ENCODE assay signal across 14 mouse cellular contexts in genomic region chr5:43824580-43824979, GRCm38 (mm10). TPM values are rescaled to one million over a fixed set of nuclear protein-coding genes. Genes with fewer than 3 reads are reported as not detected.
DNase-seq lines count a peak whose midpoint lies in the region; ATAC-seq and TF ChIP-seq lines count a peak whose summit lies in the region.
"Had no signal": no experiment of that assay in that cellular context is flagged by ENCODE, and none has a peak within 500 bp of the region (broad histone marks: within the 10 kb centered on the region; RNA-seq: fewer than 3 reads in every experiment).

No protein-coding gene starts in this region.

- intact Hi-C loops in left cerebral cortex, adult 2 months (cut with DNase I), result loop anchor here (10.0 kb wide), 1 partner anchor 150 kb away; no protein-coding TSS in a partner anchor

- ATAC-seq in megakaryocyte, adult 5-6 weeks (ENCODE audit: poor library complexity, severe bottlenecking), result peak; percentile 77

- TF ChIP-seq CTCF in lung, adult 2 months (IDR thresholded peaks at IDR 0.05; ENCODE audit: insufficient read depth, low read length), result no peak
- no peak for TF ChIP-seq CTCF in left cerebral cortex, adult 2 months (IDR thresholded peaks at IDR 0.05)

- peak; percentile 13 for DNase-seq in lung, postnatal 10 days
- DNase-seq in lung, adult 2 months, result no peak
- DNase-seq in spleen, postnatal 36 days (ENCODE audit: low spot score in 2 of 2), result peak; percentile 88 to 89
- no peak for DNase-seq in left cerebral cortex, adult 2 months (ENCODE audit: extremely low spot score in 1 of 2, low spot score in 2 of 2)
- no peak for DNase-seq in gastrocnemius, adult 18-20 months (ENCODE audit: low spot score)
- DNase-seq in kidney, adult 9 months, result no peak
- DNase-seq: gastrocnemius, postnatal 10 days; right cerebral cortex, adult 18-20 months had no signal

- no peak overlapping the region for H3K4me3 ChIP-seq in lung, adult 2 months (replicated peaks; ENCODE audit: extremely low read depth, low read depth, low read length)
- H3K4me3 ChIP-seq in left cerebral cortex, adult 2 months, result no peak overlapping the region
- H3K4me3 ChIP-seq: liver, embryonic 15.5 days; myocyte had no signal

- H3K27ac ChIP-seq in left cerebral cortex, adult 2 months, result no peak overlapping the region
- H3K27ac ChIP-seq: liver, embryonic 15.5 days had no signal

- H3K4me1 ChIP-seq in lung, adult 2 months (ENCODE audit: control insufficient read depth, insufficient read depth, low read length), result peaks cover 8% of the 10 kb centered on the region
- H3K4me1 ChIP-seq: liver, embryonic 15.5 days had no signal

- no peak for TF ChIP-seq POLR2A in lung, adult 2 months (IDR thresholded peaks at IDR 0.05; ENCODE audit: borderline replicate concordance, extremely low read depth, low read depth, low read length)

- WGBS in lung, adult 2 months, result 79% methylated on average over 3 of the region's 3 CpGs

RNA-seq across cellular contexts. Expression of gene Fbxl5, which starts 3.1 kb away (rescaled TPM):
- 20.3 and 31.4 TPM in 2 replicates for polyA plus RNA-seq in lung, adult 2 months (2012; rRNA removed)
- total RNA-seq in megakaryocyte, adult 5-6 weeks (2015), result 81.7 and 82.1 TPM in 2 replicates
- 93.8 and 106 TPM in 2 replicates for total RNA-seq in megakaryocyte, adult 5-6 weeks (2017)
- 10 to 100 TPM; 85.3 to 92.2 TPM for total RNA-seq in left cerebral cortex, adult 2 months (2021)
- 10 to 100 TPM; 31.5 to 38.6 TPM for total RNA-seq in gastrocnemius, adult 18-20 months (2021)

RNA-seq across cellular contexts. Expression of gene Bst1, which starts 5.9 kb away (rescaled TPM):
- 8.4 and 8.8 TPM in 2 replicates for polyA plus RNA-seq in lung, adult 2 months (2012; rRNA removed)
- 29.8 and 31.3 TPM in 2 replicates for total RNA-seq in megakaryocyte, adult 5-6 weeks (2015)
- 25.1 and 32.3 TPM in 2 replicates for total RNA-seq in megakaryocyte, adult 5-6 weeks (2017)
- not detected for total RNA-seq in left cerebral cortex, adult 2 months (2021)
- total RNA-seq in gastrocnemius, adult 18-20 months (2021), result not detected
- total RNA-seq: left cerebral cortex, adult 8-10 months; MEL had no signal
- polyA plus RNA-seq: forebrain, embryonic 11.5 days; myocyte had no signal

RNA-seq across cellular contexts. Expression of gene Cd38, which starts 43.8 kb away (rescaled TPM):
- polyA plus RNA-seq in lung, adult 2 months (2012; rRNA removed), result 20.9 and 22.2 TPM in 2 replicates
- 0.83 and 1.6 TPM in 2 replicates for total RNA-seq in megakaryocyte, adult 5-6 weeks (2015)
- 0.45 and 0.48 TPM in 2 replicates for total RNA-seq in megakaryocyte, adult 5-6 weeks (2017)
- total RNA-seq in left cerebral cortex, adult 2 months (2021), result 1 to 10 TPM; 1.2 to 2.2 TPM
- 1 to 10 TPM; 1.7 to 2.1 TPM for total RNA-seq in gastrocnemius, adult 18-20 months (2021)
- total RNA-seq: MEL had no signal

Comparison
In these comparisons a context has a peak if more than half of its experiments do, and no peak if none do; other contexts are left out.
1. DNase-seq: peak in lung, postnatal 10 days (single experiment) and spleen, postnatal 36 days (2 of 2); none in lung, adult 2 months (single experiment), left cerebral cortex, adult 2 months (0 of 2), gastrocnemius, adult 18-20 months (single experiment) and kidney, adult 9 months (single experiment).
2. RNA of gene Bst1, which starts 5.9 kb away (total RNA-seq): 25.1 to 32.3 TPM in megakaryocyte, adult 5-6 weeks; not detected in left cerebral cortex, adult 2 months and not detected in gastrocnemius, adult 18-20 months; every median in the first group is over 10 times any median in the second.